Mouse (Mus musculus): Measurements from ENCODE around the gene Heatr5a. TPM values are rescaled to one million over a fixed set of nuclear protein-coding genes. Genes with fewer than 3 reads are reported as not detected.

Gene Heatr5a
- polyA plus RNA-seq, 1 experiment from 2014 or later: 12.8 TPM

- WGBS: 89% methylated on average over 6 of the region's 6 CpGs
Measured at GRCm38 (mm10) chr12:51882606-51883296, 88.4 kb downstream of the Heatr5a start.

GRCm38 (mm10) chr12:51881775-51882174 lies 89.3 kb downstream of the Heatr5a start:
- Histone ChIP-seq H3K27ac (no peak overlapping the region), H3K36me3 (peaks cover 78% of the 10 kb centered on the region), H3K4me3 (replicated peaks) (no peak overlapping the region), H3K9ac (replicated peaks) (no peak overlapping the region), H3K9me3 (no peaks in the 10 kb centered on the region), H3K27me3 (no peaks in the 10 kb centered on the region), H3K4me1 (replicated peaks) (no peaks in the 10 kb centered on the region), H3K4me2 (no peak overlapping the region)
- no peak for ATAC-seq (ENCODE audit: insufficient number of reproducible peaks, insufficient read depth, low FRiP score, low TSS enrichment, low read depth)
- WGBS: 90% methylated on average over 2 of the region's 2 CpGs

More at GRCm38 (mm10) chr12:51882606-51883296, 88.4 kb downstream of the Heatr5a start:
- H3K4me3 ChIP-seq (replicated peaks): no peak overlapping the region
- no peak overlapping the region; the same call in 1 of the 2 replicates for H3K27ac ChIP-seq
- no peaks in the 10 kb centered on the region for H3K27me3 ChIP-seq
- H3K9me3 ChIP-seq: no peaks in the 10 kb centered on the region
- H3K4me2 ChIP-seq: no peak overlapping the region
- no peak for ATAC-seq (ENCODE audit: insufficient number of reproducible peaks, insufficient read depth, low FRiP score, low TSS enrichment, low read depth)
- no peaks in the 10 kb centered on the region for H3K4me1 ChIP-seq (replicated peaks)
- no peak overlapping the region for H3K9ac ChIP-seq (replicated peaks)
- H3K36me3 ChIP-seq: peaks cover 78% of the 10 kb centered on the region

GRCm38 (mm10) chr12:51871446-51872144 lies 99.5 kb downstream of the Heatr5a start:
- Histone ChIP-seq H3K9me3 (no peaks in the 10 kb centered on the region), H3K27ac (no peak overlapping the region), H3K36me3 (peaks cover 10% of the 10 kb centered on the region), H3K4me3 (replicated peaks) (no peak overlapping the region), H3K4me1 (replicated peaks) (peaks cover 10% of the 10 kb centered on the region; the same call in 1 of the 2 replicates), H3K27me3 (no peaks in the 10 kb centered on the region), H3K4me2 (no peak overlapping the region), H3K9ac (replicated peaks) (no peak overlapping the region)
- WGBS: 71% methylated on average over 11 of the region's 11 CpGs
- no peak for ATAC-seq (ENCODE audit: insufficient number of reproducible peaks, insufficient read depth, low FRiP score, low TSS enrichment, low read depth)

GRCm38 (mm10) chr12:51869511-51869910 lies 101.6 kb downstream of the Heatr5a start:
- Histone ChIP-seq H3K9me3 (no peaks in the 10 kb centered on the region), H3K4me1 (replicated peaks) (peaks cover 30% of the 10 kb centered on the region), H3K27ac (no peak overlapping the region), H3K9ac (replicated peaks) (no peak overlapping the region), H3K4me2 (no peak overlapping the region), H3K27me3 (no peaks in the 10 kb centered on the region), H3K4me3 (replicated peaks) (no peak overlapping the region), H3K36me3 (peaks cover 6% of the 10 kb centered on the region; the same call in 1 of the 2 replicates)
- no peak for ATAC-seq (ENCODE audit: insufficient number of reproducible peaks, insufficient read depth, low FRiP score, low TSS enrichment, low read depth)
- 68% methylated on average over 3 of the region's 3 CpGs for WGBS

- Histone ChIP-seq H3K9ac (replicated peaks) (no peak overlapping the region), H3K27me3 (no peaks in the 10 kb centered on the region), H3K4me2 (no peak overlapping the region), H3K9me3 (no peaks in the 10 kb centered on the region), H3K4me3 (replicated peaks) (no peak overlapping the region), H3K36me3 (no peaks in the 10 kb centered on the region), H3K4me1 (replicated peaks) (peaks cover 30% of the 10 kb centered on the region), H3K27ac (no peak overlapping the region)
- no peak for ATAC-seq (ENCODE audit: insufficient number of reproducible peaks, insufficient read depth, low FRiP score, low TSS enrichment, low read depth)
- WGBS: 84% methylated on average over 8 of the region's 8 CpGs
Measured at GRCm38 (mm10) chr12:51867076-51867475, 104.0 kb downstream of the Heatr5a start.

- Histone ChIP-seq H3K4me2 (no peak overlapping the region), H3K9me3 (no peaks in the 10 kb centered on the region), H3K36me3 (no peaks in the 10 kb centered on the region), H3K4me1 (replicated peaks) (peaks cover 29% of the 10 kb centered on the region), H3K27ac (0 out of 2 replicates have a peak overlapping the region, but pooled peaks have one; percentile 25), H3K4me3 (replicated peaks) (no peak overlapping the region), H3K27me3 (no peaks in the 10 kb centered on the region), H3K9ac (replicated peaks) (0 out of 2 replicates have a peak overlapping the region, but pooled peaks have one; percentile 8)
- WGBS: 59% methylated on average over 13 of the region's 13 CpGs
- 0 out of 2 replicates have a peak, but pooled peaks have one; percentile 12 for ATAC-seq (ENCODE audit: insufficient number of reproducible peaks, insufficient read depth, low FRiP score, low TSS enrichment, low read depth)
Measured at GRCm38 (mm10) chr12:51866226-51866910, 104.8 kb downstream of the Heatr5a start.

- Histone ChIP-seq H3K4me3 (replicated peaks) (no peak overlapping the region), H3K36me3 (no peaks in the 10 kb centered on the region), H3K9me3 (no peaks in the 10 kb centered on the region), H3K4me2 (no peak overlapping the region), H3K27me3 (no peaks in the 10 kb centered on the region), H3K27ac (0 out of 2 replicates have a peak overlapping the region, but pooled peaks have one; percentile 25), H3K4me1 (replicated peaks) (peaks cover 23% of the 10 kb centered on the region), H3K9ac (replicated peaks) (0 out of 2 replicates have a peak overlapping the region, but pooled peaks have one; percentile 8)
- 52% methylated on average over 4 of the region's 4 CpGs for WGBS
- ATAC-seq (ENCODE audit: insufficient number of reproducible peaks, insufficient read depth, low FRiP score, low TSS enrichment, low read depth): peak; percentile 77
Measured at GRCm38 (mm10) chr12:51865790-51866179, 105.3 kb downstream of the Heatr5a start.

GRCm38 (mm10) chr12:51865061-51865789 lies 105.9 kb downstream of the Heatr5a start:
- peaks cover 21% of the 10 kb centered on the region for H3K4me1 ChIP-seq (replicated peaks)
- no peak overlapping the region for H3K4me3 ChIP-seq (replicated peaks)
- H3K36me3 ChIP-seq: no peaks in the 10 kb centered on the region
- ATAC-seq (ENCODE audit: insufficient number of reproducible peaks, insufficient read depth, low FRiP score, low TSS enrichment, low read depth): peak; percentile 21; the same call in 1 of the 2 replicates
- H3K27ac ChIP-seq: no peak overlapping the region
- WGBS: 61% methylated on average over 9 of the region's 9 CpGs
- no peaks in the 10 kb centered on the region for H3K27me3 ChIP-seq
- no peak overlapping the region for H3K4me2 ChIP-seq
- no peak overlapping the region for H3K9ac ChIP-seq (replicated peaks)
- H3K9me3 ChIP-seq: no peaks in the 10 kb centered on the region

GRCm38 (mm10) chr12:51863116-51864002 lies 107.8 kb downstream of the Heatr5a start:
- Histone ChIP-seq H3K36me3 (no peaks in the 10 kb centered on the region), H3K4me2 (no peak overlapping the region), H3K27me3 (no peaks in the 10 kb centered on the region), H3K27ac (no peak overlapping the region), H3K4me3 (replicated peaks) (no peak overlapping the region), H3K9me3 (no peaks in the 10 kb centered on the region), H3K9ac (replicated peaks) (no peak overlapping the region), H3K4me1 (replicated peaks) (peaks cover 21% of the 10 kb centered on the region)
- WGBS: 87% methylated on average over 14 of the region's 14 CpGs
- ATAC-seq (ENCODE audit: insufficient number of reproducible peaks, insufficient read depth, low FRiP score, low TSS enrichment, low read depth): no peak

All from limb, embryonic 12.5 days (tissue).